Mouse (Mus musculus) thymus, adult 2 months (tissue): Measurements from ENCODE around the gene Fkbp6.

ENCODE experiments used
- CTCF ChIP-seq: fragments of 200-500 bp; IDR thresholded peaks from 2 replicates; pipeline ENCODE4 v1.5.1; 2012; ENCODE audit warnings: mild to moderate bottlenecking, control low read depth, low read length, moderate library complexity, borderline replicate concordance; ENCODE audit not compliant: control insufficient read depth, poor library complexity, insufficient read depth; ENCODE audit errors: extremely low read depth
- POLR2A ChIP-seq: fragments of 200-500 bp; IDR thresholded peaks from 2 replicates; pipeline ENCODE4 v1.6.1; 2012; ENCODE audit warnings: mild to moderate bottlenecking, low read length, control low read depth, moderate library complexity; ENCODE audit not compliant: control insufficient read depth, poor library complexity, insufficient read depth; ENCODE audit errors: extremely low read depth

DNA sequence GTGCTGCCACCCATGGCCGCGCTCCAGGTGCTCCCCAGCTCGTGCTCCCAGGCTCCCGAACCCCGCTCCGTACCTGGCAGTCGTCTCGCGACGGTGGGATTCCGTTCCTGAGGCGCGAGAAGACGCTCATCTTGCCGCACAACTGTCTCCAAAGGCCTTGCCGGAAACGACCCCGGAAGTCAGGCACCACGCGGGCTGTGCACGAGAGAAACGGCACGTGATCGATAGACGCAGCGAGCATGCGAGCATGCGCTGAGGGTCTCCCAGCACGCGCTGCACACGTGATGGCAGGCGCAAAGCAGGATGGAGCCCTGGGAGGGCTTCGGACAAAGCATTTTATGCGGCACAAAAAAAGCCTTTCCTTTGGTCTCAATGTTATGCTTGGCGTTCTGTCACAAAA lies at the start of gene Fkbp6:
- no peak for TF ChIP-seq POLR2A
- no peak for TF ChIP-seq CTCF
